Mouse (Mus musculus) C2C12 (cell line): Measurements from ENCODE around the gene Nt5c3.

Source experiments
- CTCF ChIP-seq: IDR thresholded peaks from one replicate; pipeline ENCODE4 v1.5.1; 2011; ENCODE audit not compliant: control insufficient read depth, insufficient read depth, insufficient read length
- MAX ChIP-seq: IDR thresholded peaks from one replicate; pipeline ENCODE4 v1.6.1; 2011; ENCODE audit warnings: mild to moderate bottlenecking, control low read depth

DNA sequence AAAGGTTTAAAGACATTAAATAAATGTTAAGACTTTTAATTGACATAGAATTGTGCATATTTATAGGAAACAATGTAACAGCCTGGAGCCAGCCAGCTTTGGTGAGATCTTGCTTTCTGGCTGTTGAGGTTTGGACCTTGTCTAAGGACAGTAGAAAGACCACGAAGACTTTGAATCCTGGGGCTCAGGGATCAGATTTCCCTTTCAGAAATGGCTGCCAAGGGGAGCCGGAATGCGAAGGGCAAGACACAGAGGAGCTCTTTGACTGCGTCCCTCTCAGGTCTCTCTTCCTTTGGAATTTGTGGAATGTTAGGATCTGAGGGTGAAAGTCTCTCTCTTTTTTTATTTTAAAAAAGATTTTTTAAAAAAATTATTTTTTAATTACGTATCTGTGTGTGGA, 89.0 kb downstream of the Nt5c3 start:
- TF ChIP-seq CTCF = no peak
- no peak for TF ChIP-seq MAX
